Mouse (Mus musculus): ENCODE measurements at regions not wholly inside any gene's neighbourhood (a gene's known extent, or its start where the extent isn't known, plus 50 kb on each side); places are given as distances from the start of the nearest gene placed in this dataset.
A peak's percentile ranks its signal among the peaks of the same experiment; 100 is the strongest.

DNA sequence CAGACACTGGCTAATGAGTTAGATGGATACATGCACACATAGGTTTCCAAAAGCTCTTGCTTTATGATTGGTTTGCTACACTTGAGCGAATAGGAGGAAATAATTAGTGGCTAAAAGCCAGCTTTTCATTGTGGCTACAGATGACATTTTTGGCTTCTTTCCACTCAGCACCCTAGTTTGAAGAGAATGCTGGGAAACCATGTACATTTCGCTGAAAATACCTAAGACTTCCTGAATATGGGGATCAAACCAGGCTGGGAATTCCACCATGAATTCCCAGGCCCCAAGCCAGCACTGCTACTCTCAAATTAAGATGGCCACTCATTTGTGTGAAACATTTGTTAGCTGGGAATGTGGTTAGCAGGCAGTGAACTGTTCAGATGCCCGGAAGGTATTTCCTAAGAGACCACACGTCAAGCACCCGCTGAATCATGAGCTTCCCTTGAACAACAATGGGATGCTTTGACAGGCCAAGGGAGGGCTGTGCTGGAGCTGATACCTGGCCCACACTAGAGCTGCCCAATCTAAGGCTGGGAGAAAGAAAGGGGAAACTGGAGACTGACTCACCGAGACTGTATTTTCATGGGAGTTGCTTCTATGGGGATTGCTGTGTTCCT lies 195.5 kb downstream of the Foxa2 start:
- no peak overlapping the region for H3K4me3 ChIP-seq (ENCODE audit: insufficient read depth, low read depth, low read length)
- H3K4me1 ChIP-seq (ENCODE audit: control insufficient read depth, insufficient read depth, low read length), result no peaks in the 10 kb centered on the region
- 57% methylated on average over 6 of the region's 6 CpGs for WGBS
- H3K36me3 ChIP-seq (ENCODE audit: control insufficient read depth, insufficient read depth, low read length), result no peaks in the 10 kb centered on the region
- TF ChIP-seq POLR2A (IDR thresholded peaks at IDR 0.05; ENCODE audit: low read depth, low read length) (no peak), CTCF (conservative IDR thresholded peaks at IDR 0.05; ENCODE audit: insufficient read depth, insufficient read length, low read depth, low read length) (no peak)
- no peaks in the 10 kb centered on the region; the same call in 1 of the 2 replicates for H3K27me3 ChIP-seq (replicated peaks; ENCODE audit: control insufficient read depth, insufficient read depth, low read length)
- DNase-seq, result no peak
- no peak overlapping the region for H3K27ac ChIP-seq (ENCODE audit: insufficient read depth, low read depth, low read length)

DNA sequence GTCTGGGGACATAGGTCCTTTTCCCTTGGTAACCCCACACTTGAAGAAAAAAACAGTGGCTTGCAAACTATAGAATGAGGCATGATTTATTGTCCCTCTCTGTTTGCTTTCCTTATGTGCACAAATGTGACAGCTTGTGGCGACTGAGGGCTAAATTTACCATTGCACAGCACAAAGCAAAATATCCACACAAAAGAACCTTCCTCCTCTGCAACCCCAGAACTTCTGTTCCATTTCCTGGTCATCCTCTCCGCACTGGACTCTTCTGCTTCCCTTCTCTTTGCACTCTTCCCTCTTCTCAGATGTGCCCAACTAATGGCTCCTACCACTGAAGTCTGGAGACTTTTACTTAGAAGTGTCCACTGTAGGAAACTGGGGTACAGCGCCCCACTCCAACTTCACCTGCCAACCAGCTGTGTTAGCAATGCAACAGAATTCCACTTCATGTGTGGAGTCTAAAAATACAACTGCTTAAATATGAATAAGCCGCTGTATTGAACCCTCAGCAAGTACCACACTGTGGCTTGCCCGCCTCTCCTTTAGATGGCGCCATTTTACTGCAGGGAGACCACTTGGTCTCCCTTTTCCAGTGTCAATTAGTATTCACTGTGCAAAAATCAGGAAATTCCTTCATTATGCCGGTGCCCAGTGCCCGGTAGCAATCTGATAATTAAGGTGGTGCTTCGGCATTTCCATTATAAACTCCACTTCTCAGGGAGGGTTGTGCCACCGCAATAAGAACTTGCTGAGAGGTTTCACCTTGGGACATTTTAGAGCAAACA lies 199.6 kb downstream of the Foxa2 start:
- Histone ChIP-seq H3K27ac (ENCODE audit: insufficient read depth, low read depth, low read length) (no peak overlapping the region), H3K4me1 (ENCODE audit: control insufficient read depth, insufficient read depth, low read length) (no peaks in the 10 kb centered on the region), H3K27me3 (replicated peaks; ENCODE audit: control insufficient read depth, insufficient read depth, low read length) (no peaks in the 10 kb centered on the region), H3K4me3 (ENCODE audit: insufficient read depth, low read depth, low read length) (no peak overlapping the region), H3K36me3 (ENCODE audit: control insufficient read depth, insufficient read depth, low read length) (no peaks in the 10 kb centered on the region)
- peak; percentile 28 for DNase-seq
- no peak for TF ChIP-seq POLR2A (IDR thresholded peaks at IDR 0.05; ENCODE audit: low read depth, low read length)
- TF ChIP-seq CTCF (conservative IDR thresholded peaks at IDR 0.05; ENCODE audit: insufficient read depth, insufficient read length, low read depth, low read length), result peak; percentile 80
- 21% methylated on average over 10 of the region's 10 CpGs for WGBS

DNA sequence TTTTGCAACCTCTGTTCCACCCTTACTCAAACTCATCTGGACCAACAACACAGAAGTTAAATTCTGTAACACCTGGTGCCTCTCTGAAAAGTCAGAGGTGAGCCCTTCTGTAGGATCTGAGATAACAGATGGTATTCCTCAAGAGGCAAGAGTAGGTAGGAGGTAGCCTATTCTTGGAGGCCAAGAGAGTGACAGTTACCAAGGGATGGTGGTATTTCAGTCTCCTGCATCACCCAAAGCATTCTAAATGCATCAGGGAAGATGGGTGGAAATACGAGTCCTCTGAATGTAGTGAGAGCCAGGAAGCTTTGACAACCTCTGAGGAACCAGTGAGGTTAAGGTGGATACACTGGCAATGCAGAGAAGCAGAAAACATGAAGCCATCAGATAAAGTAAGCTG lies 201.5 kb downstream of the Foxa2 start:
- H3K4me3 ChIP-seq (ENCODE audit: insufficient read depth, low read depth, low read length), result no peak overlapping the region
- DNase-seq, result no peak
- 72% methylated on average over 1 of the region's 1 CpGs for WGBS
- TF ChIP-seq CTCF (conservative IDR thresholded peaks at IDR 0.05; ENCODE audit: insufficient read depth, insufficient read length, low read depth, low read length), result no peak
- TF ChIP-seq POLR2A (IDR thresholded peaks at IDR 0.05; ENCODE audit: low read depth, low read length), result no peak
- no peak overlapping the region for H3K27ac ChIP-seq (ENCODE audit: insufficient read depth, low read depth, low read length)
- H3K27me3 ChIP-seq (replicated peaks; ENCODE audit: control insufficient read depth, insufficient read depth, low read length), result no peaks in the 10 kb centered on the region
- no peaks in the 10 kb centered on the region for H3K36me3 ChIP-seq (ENCODE audit: control insufficient read depth, insufficient read depth, low read length)
- no peaks in the 10 kb centered on the region for H3K4me1 ChIP-seq (ENCODE audit: control insufficient read depth, insufficient read depth, low read length)

DNA sequence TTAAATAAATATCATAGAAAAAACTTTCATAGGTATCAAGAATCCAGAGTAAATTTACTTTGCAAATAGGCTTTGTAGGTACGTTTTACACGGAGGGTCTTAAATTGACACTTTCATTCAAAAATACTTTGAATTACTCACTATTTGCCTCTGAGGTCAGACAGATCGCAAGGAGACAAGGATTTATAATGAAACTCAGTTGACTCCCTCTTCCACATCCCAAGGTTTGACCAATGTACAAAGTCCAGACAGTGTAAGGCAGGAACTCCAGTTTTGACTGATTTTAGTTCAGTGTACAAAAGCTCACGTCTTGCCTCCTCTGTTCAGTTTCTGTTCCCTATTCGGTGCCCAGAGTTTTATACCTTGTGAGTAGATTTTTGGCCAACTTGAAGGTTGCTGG lies 205.8 kb downstream of the Foxa2 start:
- Histone ChIP-seq H3K36me3 (ENCODE audit: control insufficient read depth, insufficient read depth, low read length) (no peaks in the 10 kb centered on the region), H3K4me1 (ENCODE audit: control insufficient read depth, insufficient read depth, low read length) (no peaks in the 10 kb centered on the region), H3K4me3 (ENCODE audit: insufficient read depth, low read depth, low read length) (no peak overlapping the region), H3K27ac (ENCODE audit: insufficient read depth, low read depth, low read length) (no peak overlapping the region), H3K27me3 (replicated peaks; ENCODE audit: control insufficient read depth, insufficient read depth, low read length) (no peaks in the 10 kb centered on the region)
- no peak for TF ChIP-seq CTCF (conservative IDR thresholded peaks at IDR 0.05; ENCODE audit: insufficient read depth, insufficient read length, low read depth, low read length)
- no peak for TF ChIP-seq POLR2A (IDR thresholded peaks at IDR 0.05; ENCODE audit: low read depth, low read length)
- 72% methylated on average over 5 of the region's 5 CpGs for WGBS
- no peak for DNase-seq

DNA sequence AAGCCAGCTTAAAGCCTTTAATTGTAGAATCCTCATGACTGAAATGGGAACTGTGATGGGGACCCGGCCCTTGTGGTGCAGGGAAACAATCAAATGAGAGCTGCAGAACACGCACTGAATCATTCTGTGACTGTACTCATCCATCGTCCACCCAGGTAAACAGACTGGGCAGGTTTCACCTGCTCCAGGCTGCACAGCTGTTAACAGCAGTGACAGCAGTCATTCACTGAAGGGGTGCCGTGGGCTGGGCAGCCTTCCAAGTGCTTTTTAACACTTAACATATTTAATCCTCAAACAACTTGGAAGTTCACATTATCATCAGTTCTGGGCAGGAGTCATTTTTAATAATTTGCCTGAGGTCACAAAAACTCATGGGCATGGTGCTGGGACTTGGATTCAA lies 208.2 kb downstream of the Foxa2 start:
- 72% methylated on average over 4 of the region's 4 CpGs for WGBS
- Histone ChIP-seq H3K27me3 (replicated peaks; ENCODE audit: control insufficient read depth, insufficient read depth, low read length) (no peaks in the 10 kb centered on the region), H3K4me3 (ENCODE audit: insufficient read depth, low read depth, low read length) (no peak overlapping the region), H3K4me1 (ENCODE audit: control insufficient read depth, insufficient read depth, low read length) (no peaks in the 10 kb centered on the region), H3K27ac (ENCODE audit: insufficient read depth, low read depth, low read length) (no peak overlapping the region), H3K36me3 (ENCODE audit: control insufficient read depth, insufficient read depth, low read length) (no peaks in the 10 kb centered on the region)
- DNase-seq, result no peak
- no peak for TF ChIP-seq CTCF (conservative IDR thresholded peaks at IDR 0.05; ENCODE audit: insufficient read depth, insufficient read length, low read depth, low read length)

DNA sequence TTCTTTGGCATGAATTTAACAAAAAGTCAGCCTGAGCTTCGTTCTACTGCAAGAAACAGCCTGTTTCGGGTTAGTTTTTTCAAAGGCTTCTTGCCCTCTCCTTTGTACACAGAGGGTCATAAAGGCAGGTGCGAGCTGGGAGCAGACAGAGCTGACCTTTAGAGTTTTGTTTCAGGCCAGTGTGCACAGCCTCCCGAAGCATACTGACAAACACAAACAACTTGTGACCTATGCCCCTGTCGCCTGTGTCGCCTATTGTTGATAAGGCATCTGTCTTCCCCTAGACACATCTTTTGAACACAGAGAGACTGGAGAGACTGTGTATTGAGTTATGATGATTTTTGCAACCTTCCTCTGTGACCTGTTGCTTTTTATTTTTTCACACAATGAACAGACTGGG lies 216.2 kb downstream of the Foxa2 start:
- DNase-seq, result no peak
- no peaks in the 10 kb centered on the region; the same call in 1 of the 2 replicates for H3K27me3 ChIP-seq (replicated peaks; ENCODE audit: control insufficient read depth, insufficient read depth, low read length)
- no peaks in the 10 kb centered on the region for H3K36me3 ChIP-seq (ENCODE audit: control insufficient read depth, insufficient read depth, low read length)
- H3K27ac ChIP-seq (ENCODE audit: insufficient read depth, low read depth, low read length), result no peak overlapping the region
- H3K4me1 ChIP-seq (ENCODE audit: control insufficient read depth, insufficient read depth, low read length), result no peaks in the 10 kb centered on the region
- TF ChIP-seq CTCF (conservative IDR thresholded peaks at IDR 0.05; ENCODE audit: insufficient read depth, insufficient read length, low read depth, low read length) (no peak), POLR2A (IDR thresholded peaks at IDR 0.05; ENCODE audit: low read depth, low read length) (no peak)
- H3K4me3 ChIP-seq (ENCODE audit: insufficient read depth, low read depth, low read length), result no peak overlapping the region
- WGBS, result 17% methylated on average over 6 of the region's 6 CpGs

DNA sequence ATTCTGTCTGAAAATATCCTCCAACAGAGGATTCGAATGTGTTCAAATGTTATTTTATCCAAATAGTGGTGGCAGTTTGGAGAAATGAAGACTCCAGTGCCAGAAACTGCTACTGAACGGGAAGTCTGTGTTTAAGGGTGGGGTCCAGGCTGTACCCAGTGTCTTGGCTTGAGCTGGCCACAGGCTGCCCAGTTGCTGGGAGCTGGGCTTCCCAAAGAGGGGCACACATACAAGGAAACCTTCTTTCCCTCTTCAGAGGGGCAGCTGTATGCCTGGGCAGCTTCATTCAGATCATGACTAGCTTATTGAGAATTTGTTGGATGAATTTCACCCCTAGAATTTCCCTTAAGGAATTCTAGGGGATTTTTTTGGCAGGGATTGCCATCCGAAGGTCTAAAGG lies 229.8 kb downstream of the Foxa2 start:
- H3K4me3 ChIP-seq (ENCODE audit: insufficient read depth, low read depth, low read length), result no peak overlapping the region
- TF ChIP-seq POLR2A (IDR thresholded peaks at IDR 0.05; ENCODE audit: low read depth, low read length), result no peak
- no peak for TF ChIP-seq CTCF (conservative IDR thresholded peaks at IDR 0.05; ENCODE audit: insufficient read depth, insufficient read length, low read depth, low read length)
- H3K4me1 ChIP-seq (ENCODE audit: control insufficient read depth, insufficient read depth, low read length), result no peaks in the 10 kb centered on the region; the same call in 1 of the 2 replicates
- no peaks in the 10 kb centered on the region for H3K27me3 ChIP-seq (replicated peaks; ENCODE audit: control insufficient read depth, insufficient read depth, low read length)
- 76% methylated on average over 3 of the region's 3 CpGs for WGBS
- no peaks in the 10 kb centered on the region for H3K36me3 ChIP-seq (ENCODE audit: control insufficient read depth, insufficient read depth, low read length)
- DNase-seq, result no peak
- no peak overlapping the region for H3K27ac ChIP-seq (ENCODE audit: insufficient read depth, low read depth, low read length)
